Mouse (Mus musculus) spleen, adult 2 months (tissue): ENCODE data around the gene Kmt2d. TPM values are rescaled to one million over a fixed set of nuclear protein-coding genes. Genes with fewer than 3 reads are reported as not detected.

Experiments used
- DNase-seq, 2 experiments: peaks; one replicate each; pipeline versions ENCODE4 v3.0.0 to v3.0.0-alpha.2; 2012 to 2021; ENCODE audit warnings: low spot score in 2 of 2, low read depth in 1 of 2
- H3K27ac ChIP-seq: fragments of 200-500 bp; 2 replicates; pipeline ENCODE4 v1.5.1; 2012; ENCODE audit warnings: low read length, inconsistent platforms; ENCODE audit not compliant: insufficient read depth
- H3K27me3 ChIP-seq: fragments of 200-500 bp; 2 replicates; pipeline ENCODE4 v1.6.1; 2012; ENCODE audit warnings: mild to moderate bottlenecking, moderate library complexity, low read length, inconsistent platforms; ENCODE audit not compliant: control insufficient read depth, insufficient read depth
- H3K36me3 ChIP-seq: fragments of 200-500 bp; 2 replicates; pipeline ENCODE4 v1.6.1; 2012; ENCODE audit warnings: mild to moderate bottlenecking, low read length, inconsistent platforms; ENCODE audit not compliant: control insufficient read depth, insufficient read depth
- H3K4me1 ChIP-seq: fragments of 200-500 bp; 2 replicates; pipeline ENCODE4 v1.6.1; 2011; ENCODE audit warnings: inconsistent platforms; ENCODE audit not compliant: control insufficient read depth, insufficient read depth, insufficient read length
- H3K4me3 ChIP-seq: fragments of 200-500 bp; 2 replicates; pipeline ENCODE4 v1.5.1; 2011; ENCODE audit warnings: mild to moderate bottlenecking, inconsistent platforms; ENCODE audit not compliant: insufficient read depth, insufficient read length; ENCODE audit errors: extremely low read depth
- CTCF ChIP-seq: fragments of 200-500 bp; IDR thresholded peaks from 2 replicates; pipeline ENCODE4 v1.5.1; 2011; ENCODE audit warnings: mild to moderate bottlenecking, inconsistent platforms; ENCODE audit not compliant: insufficient read depth, insufficient read length, insufficient replicate concordance; ENCODE audit errors: extremely low read depth
- POLR2A ChIP-seq: fragments of 200-500 bp; IDR thresholded peaks from 2 replicates; pipeline ENCODE4 v1.6.1; 2011; ENCODE audit warnings: low read depth, low read length, inconsistent platforms
- WGBS: fragments of 180-500 bp; shearing (Covaris S2); methylation state at CpG from one replicate; pipeline ENCODE4 v1.1.7; 2018; 5-methylcytosine and 5-hydroxymethylcytosine counted together
- polyA plus RNA-seq: library from polyadenylated mRNA; depleted of rRNA; stranded (reverse); fragments of >200 nt; gene quantifications from 2 replicates; pipeline ENCODE4 v1.2.3, GENCODE M21; 2012; rRNA removed

Kmt2d gene
- polyA plus RNA-seq, 1 experiment, result 58.7 TPM

DNA sequence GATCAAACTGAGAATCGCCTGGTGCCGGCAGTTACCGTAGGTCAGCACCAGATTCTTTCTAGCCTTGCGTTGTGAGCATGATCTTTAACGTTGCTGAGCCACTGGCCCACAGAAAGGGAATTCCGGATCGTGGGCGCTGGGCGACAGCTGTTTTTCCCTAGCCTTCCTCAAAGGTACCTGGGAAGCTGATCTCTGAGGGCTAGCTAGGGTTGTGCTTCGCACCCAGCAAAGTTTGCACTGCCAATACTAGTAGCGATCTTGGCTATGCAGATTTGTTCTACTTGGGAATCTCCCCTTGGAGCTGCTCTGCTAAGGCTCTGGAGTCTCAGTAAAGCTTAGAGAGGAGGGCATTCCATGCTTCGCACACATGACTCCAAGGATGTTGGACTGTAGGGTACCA is 79.8 kb downstream of the Kmt2d start:
- Histone ChIP-seq H3K27me3 (peaks cover 36% of the 10 kb centered on the region), H3K36me3 (no peaks in the 10 kb centered on the region), H3K4me3 (no peak overlapping the region), H3K4me1 (peaks cover 21% of the 10 kb centered on the region), H3K27ac (no peak overlapping the region)
- no peak for DNase-seq
- 4% methylated on average over 12 of the region's 12 CpGs for WGBS
- TF ChIP-seq POLR2A (no peak), CTCF (no peak)

DNA sequence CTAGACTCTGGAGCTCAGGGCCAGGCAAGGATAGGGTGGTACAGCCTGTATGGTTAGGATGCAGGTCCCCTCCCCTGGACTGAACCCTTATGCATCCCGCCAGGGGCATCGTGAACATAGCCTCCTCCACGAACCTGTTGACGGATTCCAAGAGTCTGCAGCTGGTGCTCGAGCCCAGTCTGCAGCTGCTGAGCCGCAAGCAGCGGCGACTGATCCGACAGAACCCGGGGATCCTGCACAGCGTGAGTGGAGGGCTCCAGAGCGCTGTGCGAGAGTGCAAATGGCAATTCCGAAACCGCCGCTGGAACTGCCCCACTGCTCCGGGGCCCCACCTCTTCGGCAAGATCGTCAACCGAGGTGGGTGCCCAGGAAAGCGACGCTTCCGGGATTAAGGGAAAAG is 80.2 kb downstream of the Kmt2d start:
- no peak for DNase-seq
- 1% methylated on average over 23 of the region's 23 CpGs for WGBS
- Histone ChIP-seq H3K27ac (no peak overlapping the region), H3K27me3 (peaks cover 36% of the 10 kb centered on the region), H3K4me3 (no peak overlapping the region), H3K4me1 (peaks cover 21% of the 10 kb centered on the region), H3K36me3 (no peaks in the 10 kb centered on the region)
- TF ChIP-seq CTCF, result no peak
- no peak for TF ChIP-seq POLR2A

DNA sequence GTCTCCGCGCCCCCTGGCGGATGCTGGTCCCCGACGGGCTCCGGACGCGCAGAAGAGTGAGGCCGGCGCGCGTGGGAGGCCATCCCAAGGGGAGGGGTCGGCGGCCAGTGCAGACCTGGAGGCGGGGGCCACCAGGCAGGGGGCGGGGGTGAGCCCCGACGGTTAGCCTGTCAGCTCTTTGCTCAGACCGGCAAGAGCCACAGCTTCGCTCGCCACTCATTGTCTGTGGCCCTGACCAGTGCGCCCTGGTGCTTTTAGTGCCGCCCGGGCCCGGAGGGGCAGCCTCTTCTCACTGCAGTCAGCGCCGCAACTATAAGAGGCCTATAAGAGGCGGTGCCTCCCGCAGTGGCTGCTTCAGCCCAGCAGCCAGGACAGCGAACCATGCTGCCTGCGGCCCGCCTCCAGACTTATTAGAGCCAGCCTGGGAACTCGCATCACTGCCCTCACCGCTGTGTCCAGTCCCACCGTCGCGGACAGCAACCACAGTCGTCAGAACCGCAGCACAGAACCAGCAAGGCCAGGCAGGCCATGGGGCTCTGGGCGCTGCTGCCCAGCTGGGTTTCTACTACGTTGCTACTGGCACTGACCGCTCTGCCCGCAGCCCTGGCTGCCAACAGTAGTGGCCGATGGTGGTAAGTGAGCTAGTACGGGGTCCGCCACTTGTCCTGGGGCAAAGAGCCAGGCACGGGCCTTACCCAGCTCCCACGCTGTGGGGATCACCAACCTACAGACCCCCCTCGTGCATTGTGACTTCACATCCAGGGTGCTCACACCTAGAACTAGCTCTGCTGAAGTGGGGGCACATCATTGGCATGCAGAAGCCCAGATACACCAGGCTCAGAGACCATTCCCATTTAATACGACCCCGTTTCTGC is 81.1 kb downstream of the Kmt2d start, which contains the start of gene Wnt1:
TSS of gene Wnt1 (plus strand) at position 197 of the 875 bp plus-strand sequence.
- WGBS, result 10% methylated on average over 51 of the region's 51 CpGs
- no peak within 1 kb of the TSS for H3K4me3 ChIP-seq
- peaks cover 37% of the 10 kb centered on the region for H3K27me3 ChIP-seq
- peak in 1 of 2 experiments; percentile 52 for DNase-seq
- TF ChIP-seq POLR2A (no peak), CTCF (peak; percentile 48; the same call in 1 of the 2 replicates)
- H3K36me3 ChIP-seq, result no peaks in the 10 kb centered on the region
- H3K27ac ChIP-seq, result no peak within 1 kb of the TSS
- peaks cover 21% of the 10 kb centered on the region for H3K4me1 ChIP-seq

DNA sequence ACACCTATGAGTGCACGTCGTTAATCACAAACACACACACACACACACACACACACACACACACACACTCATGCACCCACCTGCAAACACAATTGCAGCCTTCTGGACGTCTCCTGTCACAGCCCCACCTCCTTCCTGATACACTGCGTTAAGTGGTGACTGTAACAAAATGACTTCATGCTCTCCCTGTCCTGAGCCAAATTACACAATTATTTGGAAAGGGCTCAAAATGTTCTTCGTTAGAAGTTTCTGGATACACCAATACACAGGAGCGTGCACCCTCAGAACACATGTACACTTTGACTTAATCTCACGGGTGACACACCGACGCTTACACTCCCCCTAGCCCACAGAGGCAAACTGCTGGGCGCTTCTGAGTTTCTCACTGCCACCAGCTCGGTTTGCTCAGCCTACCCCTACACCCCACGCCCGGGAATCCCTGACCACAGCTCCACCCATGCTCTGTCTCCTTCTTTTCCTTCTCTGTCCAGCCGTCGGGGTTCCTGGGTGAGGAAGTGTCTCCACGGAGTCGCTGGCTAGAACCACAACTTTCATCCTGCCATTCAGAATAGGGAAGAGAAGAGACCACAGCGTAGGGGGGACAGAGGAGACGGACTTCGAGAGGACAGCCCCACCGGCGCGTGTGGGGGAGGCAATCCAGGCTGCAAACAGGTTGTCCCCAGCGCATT is 81.9 kb downstream of the Kmt2d start:
- Histone ChIP-seq H3K27ac (no peak overlapping the region), H3K4me3 (no peak overlapping the region), H3K4me1 (peaks cover 21% of the 10 kb centered on the region), H3K36me3 (no peaks in the 10 kb centered on the region), H3K27me3 (peaks cover 37% of the 10 kb centered on the region)
- WGBS, result 8% methylated on average over 24 of the region's 24 CpGs
- DNase-seq, result no peak
- TF ChIP-seq POLR2A (no peak), CTCF (no peak)

DNA sequence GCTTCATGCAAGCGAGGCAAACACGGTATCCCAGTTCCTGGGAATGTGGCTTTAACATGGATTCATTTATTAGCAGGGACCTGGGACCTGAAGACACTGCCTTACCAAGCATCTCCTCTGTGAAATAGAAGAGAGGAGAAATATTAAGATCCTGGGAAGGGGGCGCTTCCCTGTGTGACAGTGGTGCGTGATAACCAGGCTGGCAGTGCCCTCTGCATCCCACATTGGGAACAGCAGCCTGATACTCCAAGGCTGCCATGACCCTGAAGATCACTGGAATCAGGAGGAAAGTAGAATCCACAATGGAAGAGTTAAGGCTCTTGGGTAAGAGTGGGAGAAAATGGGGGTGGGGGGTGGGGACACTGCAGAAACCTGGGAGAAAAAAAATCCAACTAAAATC is 83.1 kb downstream of the Kmt2d start:
- Histone ChIP-seq H3K4me3 (no peak overlapping the region), H3K4me1 (peaks cover 17% of the 10 kb centered on the region), H3K36me3 (no peaks in the 10 kb centered on the region), H3K27ac (no peak overlapping the region), H3K27me3 (peaks cover 37% of the 10 kb centered on the region)
- DNase-seq, result no peak
- TF ChIP-seq CTCF (no peak; the same call in 1 of the 2 replicates), POLR2A (no peak)
- 40% methylated on average over 4 of the region's 4 CpGs for WGBS

DNA sequence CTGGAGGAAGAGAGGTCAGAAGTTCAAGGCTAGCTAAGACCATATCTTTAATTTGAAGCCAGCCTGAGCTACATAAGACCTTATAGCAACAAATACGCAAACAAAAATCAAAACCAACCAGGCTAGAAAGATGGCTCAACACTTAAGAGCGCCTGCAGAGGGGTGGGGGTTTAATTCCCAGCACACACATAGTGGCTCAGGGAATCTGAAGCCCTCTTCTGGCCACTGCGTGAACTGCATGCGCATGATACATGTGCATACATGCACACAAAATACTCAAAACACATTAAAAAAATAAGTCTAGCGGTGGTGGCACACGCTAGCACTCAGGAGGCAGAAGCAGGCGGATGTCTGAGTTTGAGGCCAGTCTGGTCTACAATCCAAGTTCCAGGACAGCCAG is 85.3 kb downstream of the Kmt2d start:
- no peak overlapping the region for H3K4me3 ChIP-seq
- WGBS, result 65% methylated on average over 7 of the region's 7 CpGs
- H3K36me3 ChIP-seq, result no peaks in the 10 kb centered on the region
- peaks cover 18% of the 10 kb centered on the region for H3K27me3 ChIP-seq
- H3K4me1 ChIP-seq, result peaks cover 3% of the 10 kb centered on the region; the same call in 1 of the 2 replicates
- no peak for DNase-seq
- TF ChIP-seq POLR2A (no peak), CTCF (no peak)
- no peak overlapping the region for H3K27ac ChIP-seq

Other genes with a start within 250 kb of the Kmt2d start
- 22.4 and 31.0 TPM in 2 replicates for gene Cacnb3, start 240.4 kb downstream of the Kmt2d start, polyA plus RNA-seq
- 31.5 and 31.8 TPM in 2 replicates for gene Ddx23, start 208.3 kb downstream of the Kmt2d start, polyA plus RNA-seq
- 3.4 and 4.4 TPM in 2 replicates for gene Rnd1, start 193.7 kb downstream of the Kmt2d start, polyA plus RNA-seq
- not detected in 2 replicates for gene Ccdc65, start 163.0 kb downstream of the Kmt2d start, polyA plus RNA-seq
- gene Fkbp11, start 143.0 kb downstream of the Kmt2d start, polyA plus RNA-seq, result 16.7 and 18.1 TPM in 2 replicates
- gene Arf3, start 108.0 kb downstream of the Kmt2d start, polyA plus RNA-seq, result 65.2 and 70.5 TPM in 2 replicates
- 0.78 and 0.93 TPM in 2 replicates for gene Wnt10b, start 93.1 kb downstream of the Kmt2d start, polyA plus RNA-seq
- not detected in 2 replicates for gene Wnt1, start 81.3 kb downstream of the Kmt2d start, polyA plus RNA-seq
- gene Ddn, start 61.7 kb downstream of the Kmt2d start, polyA plus RNA-seq, result 0.20 and 0.39 TPM in 2 replicates
- 42.2 and 45.1 TPM in 2 replicates for gene Prkag1, start 39.7 kb downstream of the Kmt2d start, polyA plus RNA-seq
- 5.4 and 6.0 TPM in 2 replicates for gene Rhebl1, start 23.3 kb upstream of the Kmt2d start, polyA plus RNA-seq
- 1.6 and 2.3 TPM in 2 replicates for gene Dhh, start 27.3 kb upstream of the Kmt2d start, polyA plus RNA-seq
- 112 and 191 TPM in 2 replicates for gene Lmbr1l, start 47.0 kb upstream of the Kmt2d start, polyA plus RNA-seq
- gene Tuba1b, start 63.4 kb upstream of the Kmt2d start, polyA plus RNA-seq, result 694 and 1,212 TPM in 2 replicates
- 16.3 and 63.6 TPM in 2 replicates for gene Gm49450, start 82.3 kb upstream of the Kmt2d start, polyA plus RNA-seq
- gene Tuba1a, start 82.5 kb upstream of the Kmt2d start, polyA plus RNA-seq, result 116 and 126 TPM in 2 replicates
- 119 and 126 TPM in 2 replicates for gene Tuba1c, start 158.7 kb upstream of the Kmt2d start, polyA plus RNA-seq
- 0.99 and 1.4 TPM in 2 replicates for gene Prph, start 184.0 kb upstream of the Kmt2d start, polyA plus RNA-seq
- gene Troap, start 203.4 kb upstream of the Kmt2d start, polyA plus RNA-seq, result 5.9 and 7.5 TPM in 2 replicates
- not detected in 2 replicates for gene C1ql4, start 216.6 kb upstream of the Kmt2d start, polyA plus RNA-seq
- 0.35 and 0.60 TPM in 2 replicates for gene Dnajc22, start 222.0 kb upstream of the Kmt2d start, polyA plus RNA-seq